Mouse (Mus musculus): ENCODE measurements around the gene Gatad1. TPM values are rescaled to one million over a fixed set of nuclear protein-coding genes. Genes with fewer than 3 reads are reported as not detected.
A peak's percentile ranks its signal among the peaks of the same experiment; 100 is the strongest.
"Not testable (repeated sequence)": the region's sequence is repeated elsewhere in the genome, so short reads cannot be mapped to it uniquely, and the experiment has no call there.

Gatad1 gene
- polyA plus RNA-seq, 1 experiment, result 103 TPM

DNA sequence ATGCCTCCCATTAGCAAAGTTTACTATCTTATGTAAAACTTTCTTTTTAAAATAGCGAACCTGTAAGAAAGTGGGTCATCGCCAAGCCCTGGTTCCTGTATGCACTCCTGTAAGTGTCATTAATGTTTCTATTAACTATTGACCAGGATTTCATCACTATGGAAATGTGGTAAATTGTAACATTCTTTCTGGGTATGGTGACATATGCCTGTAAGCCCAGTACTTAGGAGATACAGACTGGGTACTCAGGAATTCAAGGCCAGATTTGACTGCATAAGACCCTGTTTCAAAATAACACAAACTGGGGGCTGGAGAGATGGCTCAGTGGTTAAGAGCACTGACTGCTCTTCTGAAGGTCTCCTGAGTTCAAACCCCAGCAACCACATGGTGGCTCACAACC is 8.2 kb upstream of the Gatad1 start:
- TF ChIP-seq POLR2A (IDR thresholded peaks at IDR 0.05; ENCODE audit: extremely low read depth, insufficient read depth, low read length) (no peak), CTCF (IDR thresholded peaks at IDR 0.05; ENCODE audit: extremely low read depth, insufficient read depth, low read length) (no peak)
- no peak overlapping the region for H3K4me3 ChIP-seq (ENCODE audit: insufficient read depth, low read length)

DNA sequence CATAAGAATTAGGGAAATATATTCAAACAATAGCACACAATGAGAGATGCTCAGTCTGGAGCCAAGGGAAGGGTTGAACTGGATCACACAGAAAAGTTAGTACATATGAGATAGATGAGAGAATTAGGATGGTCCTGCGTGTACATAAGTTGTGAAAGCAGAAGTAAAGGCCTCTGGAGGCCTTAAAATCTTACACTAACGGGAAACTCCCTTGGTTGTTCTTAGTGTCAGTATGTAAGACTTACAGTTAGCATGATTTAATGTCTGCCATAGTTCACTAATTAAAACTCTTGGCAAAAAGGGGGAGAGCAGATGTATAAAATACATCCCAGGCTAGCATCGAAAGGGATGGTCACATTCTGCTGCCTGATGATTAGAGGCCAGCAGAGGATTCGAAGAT is 3.2 kb downstream of the Gatad1 start:
- TF ChIP-seq CTCF (IDR thresholded peaks at IDR 0.05; ENCODE audit: extremely low read depth, insufficient read depth, low read length) (no peak), POLR2A (IDR thresholded peaks at IDR 0.05; ENCODE audit: extremely low read depth, insufficient read depth, low read length) (no peak)
- Histone ChIP-seq H3K27ac (ENCODE audit: insufficient read depth, low read length) (no peak overlapping the region), H3K4me3 (ENCODE audit: insufficient read depth, low read length) (no peak overlapping the region), H3K4me1 (ENCODE audit: control insufficient read depth, insufficient read depth, low read length) (no peaks in the 10 kb centered on the region)

More for the DNA sequence above, 8.2 kb upstream of the Gatad1 start:
- H3K4me1 ChIP-seq (ENCODE audit: control insufficient read depth, insufficient read depth, low read length), result no peaks in the 10 kb centered on the region
- no peak overlapping the region for H3K27ac ChIP-seq (ENCODE audit: insufficient read depth, low read length)

GRCm38 (mm10) chr5:3652903-3653575 is 3.9 kb downstream of the Gatad1 start:
- not testable (repeated sequence) for H3K27ac ChIP-seq (ENCODE audit: insufficient read depth, low read length); H3K4me3 ChIP-seq (ENCODE audit: insufficient read depth, low read length); H3K4me1 ChIP-seq (ENCODE audit: control insufficient read depth, insufficient read depth, low read length)

- H3K4me3 ChIP-seq (ENCODE audit: insufficient read depth, low read length), result no peak overlapping the region
- H3K27ac ChIP-seq (ENCODE audit: insufficient read depth, low read length), result no peak overlapping the region
- no peaks in the 10 kb centered on the region; the same call in 1 of the 2 replicates for H3K4me1 ChIP-seq (ENCODE audit: control insufficient read depth, insufficient read depth, low read length)
- TF ChIP-seq POLR2A (IDR thresholded peaks at IDR 0.05; ENCODE audit: extremely low read depth, insufficient read depth, low read length) (no peak), CTCF (IDR thresholded peaks at IDR 0.05; ENCODE audit: extremely low read depth, insufficient read depth, low read length) (no peak)
Measured at GRCm38 (mm10) chr5:3651621-3652020, 5.4 kb downstream of the Gatad1 start.

- TF ChIP-seq POLR2A (IDR thresholded peaks at IDR 0.05; ENCODE audit: extremely low read depth, insufficient read depth, low read length), result no peak
- TF ChIP-seq CTCF (IDR thresholded peaks at IDR 0.05; ENCODE audit: extremely low read depth, insufficient read depth, low read length), result no peak
- Histone ChIP-seq H3K27ac (ENCODE audit: insufficient read depth, low read length) (no peak within 1 kb of the TSS), H3K4me3 (ENCODE audit: insufficient read depth, low read length) (no peak within 1 kb of the TSS), H3K4me1 (ENCODE audit: control insufficient read depth, insufficient read depth, low read length) (peaks cover 1% of the 10 kb centered on the region; the same call in 1 of the 2 replicates)
Measured at GRCm38 (mm10) chr5:3650881-3651280, 6.1 kb downstream of the Gatad1 start, which contains the start of gene Tmbim7. Gene Tmbim7, plus strand, starts transcription at chr5:3651181.

DNA sequence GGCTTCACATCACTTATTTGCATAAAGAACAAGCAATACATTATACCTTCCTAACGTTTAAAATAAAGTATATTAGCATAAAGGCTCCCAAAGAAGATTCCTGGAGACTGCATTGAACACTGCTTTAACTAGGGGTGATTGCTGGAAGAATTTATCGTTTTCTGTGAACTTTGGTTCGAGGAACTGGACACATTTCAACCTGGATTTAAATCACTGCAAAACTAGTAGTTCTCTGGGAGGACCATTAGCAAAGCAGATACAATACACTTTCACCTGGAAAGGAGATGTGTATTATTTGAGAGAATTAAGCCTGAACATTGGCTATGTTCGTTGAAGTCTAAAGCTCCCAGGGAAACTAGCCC is 8.2 kb downstream of the Gatad1 start:
- no peak overlapping the region for H3K4me3 ChIP-seq (ENCODE audit: insufficient read depth, low read length)
- H3K27ac ChIP-seq (ENCODE audit: insufficient read depth, low read length), result no peak overlapping the region
- H3K4me1 ChIP-seq (ENCODE audit: control insufficient read depth, insufficient read depth, low read length), result peaks cover 4% of the 10 kb centered on the region
- TF ChIP-seq CTCF (IDR thresholded peaks at IDR 0.05; ENCODE audit: extremely low read depth, insufficient read depth, low read length) (no peak), POLR2A (IDR thresholded peaks at IDR 0.05; ENCODE audit: extremely low read depth, insufficient read depth, low read length) (no peak)

DNA sequence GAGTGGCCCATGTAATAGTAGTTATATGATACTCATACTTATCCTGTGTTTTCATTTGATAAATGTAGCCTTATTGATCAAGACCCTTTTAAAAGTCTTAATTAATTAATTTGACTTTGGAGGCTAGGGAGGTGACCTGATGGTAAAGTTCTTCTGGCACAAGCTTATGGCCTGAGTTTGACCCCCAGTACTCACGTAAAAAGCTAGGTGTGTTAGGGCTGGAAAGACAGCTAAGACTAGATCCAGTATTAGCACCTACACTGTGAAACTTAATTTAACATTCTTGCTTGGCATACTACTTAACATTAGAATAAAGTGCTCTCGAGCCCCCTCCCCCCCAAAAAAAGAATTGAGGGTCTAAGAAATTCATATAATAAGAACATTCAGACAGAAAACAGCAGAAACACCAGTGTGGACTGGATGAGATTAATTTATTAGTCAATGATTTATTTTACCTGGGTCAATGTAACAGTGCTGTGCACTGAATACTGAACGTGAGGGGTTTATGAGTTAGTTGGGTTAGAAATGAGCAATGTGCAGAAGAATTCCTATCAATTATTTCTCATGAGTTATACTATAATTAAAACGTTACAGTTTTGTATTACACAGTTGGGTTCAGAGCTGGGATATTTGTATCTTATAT is 8.7 kb downstream of the Gatad1 start:
- Histone ChIP-seq H3K4me1 (ENCODE audit: control insufficient read depth, insufficient read depth, low read length) (peaks cover 5% of the 10 kb centered on the region), H3K4me3 (ENCODE audit: insufficient read depth, low read length) (no peak overlapping the region; the same call in none of the 2 replicates), H3K27ac (ENCODE audit: insufficient read depth, low read length) (no peak overlapping the region)
- TF ChIP-seq CTCF (IDR thresholded peaks at IDR 0.05; ENCODE audit: extremely low read depth, insufficient read depth, low read length) (no peak), POLR2A (IDR thresholded peaks at IDR 0.05; ENCODE audit: extremely low read depth, insufficient read depth, low read length) (no peak)

- no peak for TF ChIP-seq CTCF (IDR thresholded peaks at IDR 0.05; ENCODE audit: extremely low read depth, insufficient read depth, low read length)
- TF ChIP-seq POLR2A (IDR thresholded peaks at IDR 0.05; ENCODE audit: extremely low read depth, insufficient read depth, low read length), result no peak
- Histone ChIP-seq H3K27ac (ENCODE audit: insufficient read depth, low read length) (peak overlapping the region; percentile 95), H3K4me3 (ENCODE audit: insufficient read depth, low read length) (peak overlapping the region; percentile 89), H3K4me1 (ENCODE audit: control insufficient read depth, insufficient read depth, low read length) (peaks cover 5% of the 10 kb centered on the region)
Measured at GRCm38 (mm10) chr5:3647708-3648121, 9.3 kb downstream of the Gatad1 start.

DNA sequence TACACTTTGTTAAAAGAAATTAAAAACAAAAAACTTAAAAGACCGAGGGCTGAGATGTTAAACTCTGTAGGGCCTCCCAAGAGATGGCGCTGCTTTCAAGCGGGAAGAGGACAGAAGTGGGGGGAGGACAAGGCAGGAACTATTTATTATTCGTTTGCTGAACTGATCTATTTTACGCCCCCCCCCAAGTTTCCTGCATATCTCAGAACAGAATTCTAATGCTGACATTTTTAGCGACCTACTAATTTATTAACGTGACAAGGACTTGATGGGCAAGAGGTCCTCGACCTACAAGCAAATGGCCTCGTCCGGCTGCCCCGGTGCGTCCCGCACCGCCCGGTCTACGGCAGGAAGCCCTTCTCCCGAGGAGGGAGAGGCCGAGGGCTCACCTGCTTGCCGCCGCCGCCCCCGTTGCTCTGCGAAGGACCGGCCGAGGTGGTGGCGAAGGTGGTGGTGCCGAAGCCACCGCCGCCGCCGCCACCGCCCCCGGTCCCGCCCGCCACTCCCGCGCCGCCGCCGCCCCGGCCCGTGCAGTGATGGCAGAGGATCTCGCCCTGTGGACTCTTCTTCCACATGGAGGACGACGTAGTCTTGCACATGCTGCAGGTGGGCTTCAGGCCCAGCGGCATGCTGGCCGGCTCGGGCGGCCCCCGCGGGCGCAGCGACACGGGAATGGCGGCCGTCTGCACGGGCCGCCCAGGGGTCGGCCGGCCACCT is 9.8 kb downstream of the Gatad1 start:
- peaks cover 5% of the 10 kb centered on the region for H3K4me1 ChIP-seq (ENCODE audit: control insufficient read depth, insufficient read depth, low read length)
- peak overlapping the region; percentile 95 for H3K27ac ChIP-seq (ENCODE audit: insufficient read depth, low read length)
- H3K4me3 ChIP-seq (ENCODE audit: insufficient read depth, low read length), result peak overlapping the region; percentile 89
- no peak for TF ChIP-seq POLR2A (IDR thresholded peaks at IDR 0.05; ENCODE audit: extremely low read depth, insufficient read depth, low read length)
- peak; percentile 61 for TF ChIP-seq CTCF (IDR thresholded peaks at IDR 0.05; ENCODE audit: extremely low read depth, insufficient read depth, low read length)

Measured in cortical plate, adult 2 months (tissue).